Mouse (Mus musculus): ENCODE results near the gene Fgfr2. TPM values are rescaled to one million over a fixed set of nuclear protein-coding genes. Genes with fewer than 3 reads are reported as not detected.
A peak's percentile ranks its signal among the peaks of the same experiment; 100 is the strongest.

Gene Fgfr2
- polyA plus RNA-seq, 1 experiment from 2014 or later = 106 TPM

GRCm38 (mm10) chr7:130260060-130260459 is 2863.1 kb downstream of the Fgfr2 start:
- ATAC-seq (ENCODE audit: low read depth) (no peak), DNase-seq (ENCODE audit: low spot score) (no peak)
- peak overlapping the region; percentile 78 for H3K4me2 ChIP-seq (ENCODE audit: low read depth, low read length)
- H3K27me3 ChIP-seq (replicated peaks; ENCODE audit: control insufficient read depth, insufficient read depth, low read length) = no peaks in the 10 kb centered on the region
- H3K4me1 ChIP-seq (ENCODE audit: control insufficient read depth, insufficient read depth, low read length) = peaks cover 51% of the 10 kb centered on the region
- peak overlapping the region; percentile 94 for H3K9ac ChIP-seq (ENCODE audit: low read depth, low read length)
- no peaks in the 10 kb centered on the region for H3K9me3 ChIP-seq (ENCODE audit: control insufficient read depth, low read length)
- WGBS = 13% methylated on average over 5 of the region's 5 CpGs
- peaks cover 18% of the 10 kb centered on the region for H3K36me3 ChIP-seq (ENCODE audit: control insufficient read depth, insufficient read depth, low read length)
- peak overlapping the region; percentile 54 for H3K27ac ChIP-seq (replicated peaks; ENCODE audit: low read depth, low read length)
- H3K4me3 ChIP-seq (ENCODE audit: low read depth, low read length) = peak overlapping the region; percentile 79

GRCm38 (mm10) chr7:130258704-130259295 is 2864.3 kb downstream of the Fgfr2 start:
- Histone ChIP-seq H3K27ac (replicated peaks; ENCODE audit: low read depth, low read length) (peak overlapping the region; percentile 24; the same call in 1 of the 2 replicates), H3K4me1 (ENCODE audit: control insufficient read depth, insufficient read depth, low read length) (peaks cover 54% of the 10 kb centered on the region), H3K9me3 (ENCODE audit: control insufficient read depth, low read length) (no peaks in the 10 kb centered on the region), H3K36me3 (ENCODE audit: control insufficient read depth, insufficient read depth, low read length) (peaks cover 18% of the 10 kb centered on the region), H3K4me3 (ENCODE audit: low read depth, low read length) (peak overlapping the region; percentile 79), H3K9ac (ENCODE audit: low read depth, low read length) (peak overlapping the region; percentile 94; the same call in 1 of the 2 replicates), H3K4me2 (ENCODE audit: low read depth, low read length) (peak overlapping the region; percentile 78), H3K27me3 (replicated peaks; ENCODE audit: control insufficient read depth, insufficient read depth, low read length) (no peaks in the 10 kb centered on the region)
- ATAC-seq (ENCODE audit: low read depth) = no peak
- WGBS = 23% methylated on average over 9 of the region's 9 CpGs
- DNase-seq (ENCODE audit: low spot score) = no peak

- Histone ChIP-seq H3K27me3 (replicated peaks; ENCODE audit: control insufficient read depth, insufficient read depth, low read length) (no peaks in the 10 kb centered on the region), H3K4me3 (ENCODE audit: low read depth, low read length) (peak overlapping the region; percentile 79), H3K27ac (replicated peaks; ENCODE audit: low read depth, low read length) (peak overlapping the region; percentile 24), H3K4me1 (ENCODE audit: control insufficient read depth, insufficient read depth, low read length) (peaks cover 54% of the 10 kb centered on the region), H3K9me3 (ENCODE audit: control insufficient read depth, low read length) (no peaks in the 10 kb centered on the region), H3K4me2 (ENCODE audit: low read depth, low read length) (peak overlapping the region; percentile 78), H3K9ac (ENCODE audit: low read depth, low read length) (peak overlapping the region; percentile 2; the same call in 1 of the 2 replicates), H3K36me3 (ENCODE audit: control insufficient read depth, insufficient read depth, low read length) (peaks cover 24% of the 10 kb centered on the region)
- WGBS = 14% methylated on average over 8 of the region's 8 CpGs
- ATAC-seq (ENCODE audit: low read depth) (peak; percentile 38), DNase-seq (ENCODE audit: low spot score) (no peak)
Observed at GRCm38 (mm10) chr7:130257991-130258703, 2865.0 kb downstream of the Fgfr2 start.

DNA sequence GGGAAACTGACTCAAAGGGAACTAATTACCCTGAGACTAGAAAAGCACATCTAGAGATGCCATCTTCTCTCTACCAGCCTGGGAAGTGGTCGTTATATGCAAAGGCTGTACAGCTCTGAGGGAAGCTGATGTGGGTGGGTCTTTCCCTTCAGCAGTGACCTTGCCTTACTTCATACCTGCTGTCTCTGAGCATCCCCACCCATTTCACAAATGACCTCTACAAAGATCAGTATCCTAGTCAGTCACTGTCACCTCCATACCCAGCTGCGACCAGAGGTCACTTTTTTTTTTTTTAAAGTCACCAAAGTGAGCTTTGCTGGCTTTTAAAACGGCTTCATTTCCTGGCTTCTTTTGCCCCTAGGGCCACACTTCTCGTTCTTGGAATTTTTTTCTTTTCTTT is 2869.9 kb downstream of the Fgfr2 start:
- Histone ChIP-seq H3K4me1 (ENCODE audit: control insufficient read depth, insufficient read depth, low read length) (peaks cover 55% of the 10 kb centered on the region), H3K4me3 (ENCODE audit: low read depth, low read length) (no peak overlapping the region), H3K9me3 (ENCODE audit: control insufficient read depth, low read length) (no peaks in the 10 kb centered on the region), H3K4me2 (ENCODE audit: low read depth, low read length) (no peak overlapping the region), H3K27ac (replicated peaks; ENCODE audit: low read depth, low read length) (no peak overlapping the region), H3K9ac (ENCODE audit: low read depth, low read length) (no peak overlapping the region), H3K27me3 (replicated peaks; ENCODE audit: control insufficient read depth, insufficient read depth, low read length) (no peaks in the 10 kb centered on the region), H3K36me3 (ENCODE audit: control insufficient read depth, insufficient read depth, low read length) (0 out of 2 replicates have a peak, but pooled peaks cover 12% of the 10 kb centered on the region)
- WGBS = 32% methylated on average over 4 of the region's 4 CpGs
- no peak for ATAC-seq (ENCODE audit: low read depth)
- DNase-seq (ENCODE audit: low spot score) = no peak

DNA sequence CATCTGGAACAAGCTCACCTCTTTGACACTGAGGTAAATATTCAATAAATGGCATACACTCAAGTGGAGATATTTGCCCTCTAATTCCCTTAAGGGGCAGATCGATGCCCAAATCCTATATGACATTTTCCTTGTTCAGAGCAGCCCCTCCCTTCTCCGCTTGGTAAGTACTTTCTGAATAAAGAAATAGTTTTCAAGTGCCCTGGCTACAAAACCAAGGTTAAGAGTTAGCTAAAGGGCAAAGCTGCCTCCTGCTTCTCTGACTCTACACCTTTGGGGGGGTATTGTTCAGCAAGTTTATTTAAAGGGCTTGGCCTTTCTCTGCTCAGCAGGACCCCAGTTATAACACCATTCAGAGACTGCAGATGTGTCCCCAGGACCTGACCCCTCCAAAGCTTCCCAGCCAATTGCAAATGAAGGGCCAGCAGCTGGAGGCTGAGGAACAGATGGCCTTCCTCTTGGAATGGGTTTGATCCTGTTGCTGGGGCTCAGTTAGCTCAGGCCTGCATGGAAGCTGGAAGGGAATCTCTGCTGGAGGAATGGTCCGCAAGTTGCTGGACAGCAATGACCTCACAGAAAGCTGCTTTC is 2871.1 kb downstream of the Fgfr2 start:
- peak overlapping the region; percentile 19; the same call in 1 of the 2 replicates for H3K4me2 ChIP-seq (ENCODE audit: low read depth, low read length)
- no peak overlapping the region for H3K27ac ChIP-seq (replicated peaks; ENCODE audit: low read depth, low read length)
- DNase-seq (ENCODE audit: low spot score) = no peak
- H3K9me3 ChIP-seq (ENCODE audit: control insufficient read depth, low read length) = no peaks in the 10 kb centered on the region
- H3K27me3 ChIP-seq (replicated peaks; ENCODE audit: control insufficient read depth, insufficient read depth, low read length) = no peaks in the 10 kb centered on the region
- H3K4me3 ChIP-seq (ENCODE audit: low read depth, low read length) = no peak overlapping the region
- H3K9ac ChIP-seq (ENCODE audit: low read depth, low read length) = peak overlapping the region; percentile 27; the same call in 1 of the 2 replicates
- 63% methylated on average over 3 of the region's 3 CpGs for WGBS
- ATAC-seq (ENCODE audit: low read depth) = no peak
- H3K36me3 ChIP-seq (ENCODE audit: control insufficient read depth, insufficient read depth, low read length) = 0 out of 2 replicates have a peak, but pooled peaks cover 12% of the 10 kb centered on the region
- H3K4me1 ChIP-seq (ENCODE audit: control insufficient read depth, insufficient read depth, low read length) = peaks cover 60% of the 10 kb centered on the region

GRCm38 (mm10) chr7:130250994-130251393 is 2872.2 kb downstream of the Fgfr2 start:
- Histone ChIP-seq H3K9me3 (ENCODE audit: control insufficient read depth, low read length) (no peaks in the 10 kb centered on the region), H3K27me3 (replicated peaks; ENCODE audit: control insufficient read depth, insufficient read depth, low read length) (no peaks in the 10 kb centered on the region), H3K27ac (replicated peaks; ENCODE audit: low read depth, low read length) (no peak overlapping the region), H3K4me2 (ENCODE audit: low read depth, low read length) (peak overlapping the region; percentile 42), H3K36me3 (ENCODE audit: control insufficient read depth, insufficient read depth, low read length) (0 out of 2 replicates have a peak, but pooled peaks cover 12% of the 10 kb centered on the region), H3K4me3 (ENCODE audit: low read depth, low read length) (no peak overlapping the region), H3K9ac (ENCODE audit: low read depth, low read length) (no peak overlapping the region), H3K4me1 (ENCODE audit: control insufficient read depth, insufficient read depth, low read length) (peaks cover 64% of the 10 kb centered on the region)
- WGBS = 38% methylated on average over 4 of the region's 4 CpGs
- ATAC-seq (ENCODE audit: low read depth) = no peak
- no peak for DNase-seq (ENCODE audit: low spot score)

- Histone ChIP-seq H3K4me2 (ENCODE audit: low read depth, low read length) (peak overlapping the region; percentile 31), H3K27ac (replicated peaks; ENCODE audit: low read depth, low read length) (0 out of 2 replicates have a peak overlapping the region, but pooled peaks have one; percentile 31), H3K36me3 (ENCODE audit: control insufficient read depth, insufficient read depth, low read length) (0 out of 2 replicates have a peak, but pooled peaks cover 4% of the 10 kb centered on the region), H3K9me3 (ENCODE audit: control insufficient read depth, low read length) (no peaks in the 10 kb centered on the region), H3K27me3 (replicated peaks; ENCODE audit: control insufficient read depth, insufficient read depth, low read length) (no peaks in the 10 kb centered on the region), H3K4me3 (ENCODE audit: low read depth, low read length) (no peak overlapping the region), H3K9ac (ENCODE audit: low read depth, low read length) (no peak overlapping the region), H3K4me1 (ENCODE audit: control insufficient read depth, insufficient read depth, low read length) (peaks cover 76% of the 10 kb centered on the region)
- DNase-seq (ENCODE audit: low spot score) (no peak), ATAC-seq (ENCODE audit: low read depth) (no peak)
- 60% methylated on average over 7 of the region's 7 CpGs for WGBS
Observed at GRCm38 (mm10) chr7:130248403-130248802, 2874.7 kb downstream of the Fgfr2 start.

DNA sequence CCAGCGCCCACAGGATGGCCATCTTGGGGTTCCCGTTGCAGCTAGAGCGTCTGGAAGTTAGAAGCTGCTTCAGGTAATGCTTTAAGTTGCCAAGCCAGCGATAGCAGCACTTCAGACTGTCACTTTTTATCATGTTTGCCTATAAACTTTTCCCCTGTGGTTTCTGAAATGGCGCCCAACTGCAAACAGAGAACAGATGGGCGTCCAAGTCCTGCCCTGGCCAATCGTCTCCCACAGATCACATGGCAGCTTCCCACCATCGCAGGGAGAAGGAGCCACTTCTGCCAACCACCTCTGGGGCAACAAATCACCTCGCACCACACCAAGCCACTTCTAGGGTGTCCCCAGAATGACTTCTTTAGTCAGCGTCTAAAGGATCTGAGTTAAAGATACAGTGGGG is 2875.3 kb downstream of the Fgfr2 start:
- Histone ChIP-seq H3K36me3 (ENCODE audit: control insufficient read depth, insufficient read depth, low read length) (no peaks in the 10 kb centered on the region), H3K4me3 (ENCODE audit: low read depth, low read length) (no peak overlapping the region), H3K9ac (ENCODE audit: low read depth, low read length) (no peak overlapping the region), H3K4me2 (ENCODE audit: low read depth, low read length) (no peak overlapping the region), H3K27me3 (replicated peaks; ENCODE audit: control insufficient read depth, insufficient read depth, low read length) (no peaks in the 10 kb centered on the region), H3K27ac (replicated peaks; ENCODE audit: low read depth, low read length) (0 out of 2 replicates have a peak overlapping the region, but pooled peaks have one; percentile 31), H3K9me3 (ENCODE audit: control insufficient read depth, low read length) (no peaks in the 10 kb centered on the region), H3K4me1 (ENCODE audit: control insufficient read depth, insufficient read depth, low read length) (peaks cover 76% of the 10 kb centered on the region)
- DNase-seq (ENCODE audit: low spot score) (no peak), ATAC-seq (ENCODE audit: low read depth) (no peak)
- 56% methylated on average over 10 of the region's 10 CpGs for WGBS
